Comparison of ENCODE assay signal across 9 mouse cellular contexts in genomic region chr13:120048186-120048585, GRCm38 (mm10). TPM values are rescaled to one million over a fixed set of nuclear protein-coding genes. Genes with fewer than 3 reads are reported as not detected.
"Had no signal": no experiment of that assay in that cellular context is flagged by ENCODE, and none has a peak within 500 bp of the region (broad histone marks: within the 10 kb centered on the region; RNA-seq: fewer than 3 reads in every experiment).

No protein-coding gene starts in this region.

RNA-seq across cellular contexts. Expression of gene Gm21188, which starts 3.8 kb away (rescaled TPM):
- polyA plus RNA-seq: kidney, embryonic 16.5 days; limb, embryonic 11.5 days; liver, adult 2 months; lung, embryonic 15.5 days; midbrain, embryonic 14.5 days; neural tube, embryonic 12.5 days had no signal

RNA-seq across cellular contexts. Expression of gene Gm36079, which starts 21.4 kb away (rescaled TPM):
- polyA plus RNA-seq: intestine, embryonic 15.5 days; kidney, adult 2 months; kidney, embryonic 16.5 days; limb, embryonic 11.5 days; liver, adult 2 months; liver, postnatal 0 days; lung, embryonic 15.5 days; midbrain, embryonic 14.5 days; neural tube, embryonic 12.5 days had no signal
